Mouse (Mus musculus) spleen, postnatal 0 days (tissue): ENCODE results near the gene Dgkb. TPM values are rescaled to one million over a fixed set of nuclear protein-coding genes. Genes with fewer than 3 reads are reported as not detected.

Experiments
- polyA plus RNA-seq: library from polyadenylated mRNA; unstranded; fragments of >200 nt; fragmentation: Nextera tagmentation; extraction: Ambion mirVana; gene quantifications from 2 replicates; pipeline ENCODE4 v1.2.1, GENCODE M21; 2015

Dgkb gene
- polyA plus RNA-seq = 0.23 and 0.41 TPM in 2 replicates

DNA sequence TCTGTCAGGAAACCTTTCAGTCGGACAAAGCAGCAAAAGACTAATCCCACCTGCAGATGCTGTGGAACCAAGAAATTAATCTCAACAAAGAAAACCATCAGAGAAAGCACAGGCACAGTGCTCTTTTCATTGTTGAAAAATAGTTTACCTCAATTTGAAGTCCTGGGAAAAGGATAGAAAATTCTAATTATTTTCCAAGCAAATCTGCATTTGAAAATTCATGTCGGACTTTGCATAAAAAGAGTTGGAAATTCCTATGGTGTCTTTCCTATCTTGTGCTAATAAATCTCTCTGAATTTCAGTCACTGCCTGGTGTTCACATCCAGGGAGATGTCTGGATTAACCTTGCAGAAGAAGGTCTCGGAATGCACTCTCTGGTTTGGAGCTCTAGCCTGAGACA lies at the start of gene Dgkb:
Dgkb (plus strand) TSS at position 301 of the 400 bp plus-strand sequence.

